Comparison of ENCODE assay signal across 9 mouse cellular contexts in genomic region chr17:29360761-29361221, GRCm38 (mm10). TPM values are rescaled to one million over a fixed set of nuclear protein-coding genes. Genes with fewer than 3 reads are reported as not detected.
DNase-seq lines count a peak whose midpoint lies in the region; ATAC-seq lines count a peak whose summit lies in the region.
"Had no signal": no experiment of that assay in that cellular context is flagged by ENCODE, and none has a peak within 500 bp of the region (broad histone marks: within the 10 kb centered on the region; RNA-seq: fewer than 3 reads in every experiment).

TSS of gene Fgd2 (plus strand) at chr17:29360914.

- peak; percentile 33 for DNase-seq in embryo, embryonic 10 days (ENCODE audit: low spot score)
- DNase-seq in embryo, embryonic 9.5 days (ENCODE audit: extremely low spot score): no peak
- peak; percentile 60 for DNase-seq in thymus, postnatal 4 days
- DNase-seq in thymus, postnatal 25 days: no peak
- no peak for DNase-seq in liver, embryonic 13.5 days
- DNase-seq in splenic B cell, adult 2 months (ENCODE audit: low read depth, low spot score): peak; percentile 75
- DNase-seq in Muller cell, postnatal 12 days (ENCODE audit: inconsistent ontology term): no peak
- DNase-seq in gastrocnemius, postnatal 14 days: no peak

- peak within 1 kb of the TSS; percentile 29; the same call in 1 of the 2 replicates for H3K9ac ChIP-seq in liver, embryonic 13.5 days
- H3K9ac ChIP-seq: hindbrain, embryonic 15.5 days had no signal

- H3K9me3 ChIP-seq in liver, embryonic 13.5 days (replicated peaks): no peaks in the 10 kb centered on the region
- H3K9me3 ChIP-seq: hindbrain, embryonic 15.5 days had no signal

- H3K4me3 ChIP-seq in liver, embryonic 13.5 days (replicated peaks): peak within 1 kb of the TSS; percentile 32
- H3K4me3 ChIP-seq: hindbrain, embryonic 15.5 days had no signal

- intact Hi-C loops in gastrocnemius, postnatal 14 days (cut with DNase I; ENCODE audit: low total_unique reads): no loop called here

- H3K27me3 ChIP-seq in liver, embryonic 13.5 days: no peaks in the 10 kb centered on the region
- H3K27me3 ChIP-seq in splenic B cell, adult 2 months (ENCODE audit: control insufficient read depth, insufficient read depth, low read length, poor library complexity, severe bottlenecking): no peaks in the 10 kb centered on the region
- H3K27me3 ChIP-seq: hindbrain, embryonic 15.5 days had no signal

- 0 out of 2 replicates have a peak within 1 kb of the TSS, but pooled peaks have one; percentile 43 for H3K27ac ChIP-seq in liver, embryonic 13.5 days
- H3K27ac ChIP-seq: hindbrain, embryonic 15.5 days had no signal

- no peak for ATAC-seq in liver, embryonic 13.5 days (ENCODE audit: low read depth)

- peaks cover 11% of the 10 kb centered on the region for H3K4me1 ChIP-seq in liver, embryonic 13.5 days (replicated peaks)

- 7% methylated on average over 5 of the region's 5 CpGs for WGBS in liver, embryonic 13.5 days (ENCODE audit: insufficient replicate concordance)

- no peaks in the 10 kb centered on the region for H3K36me3 ChIP-seq in liver, embryonic 13.5 days
- peaks cover 2% of the 10 kb centered on the region; the same call in 1 of the 2 replicates for H3K36me3 ChIP-seq in splenic B cell, adult 2 months (ENCODE audit: control insufficient read depth, insufficient read depth, low read length, poor library complexity, severe bottlenecking)
- H3K36me3 ChIP-seq: hindbrain, embryonic 15.5 days had no signal

- peak within 1 kb of the TSS; percentile 11 for H3K4me2 ChIP-seq in liver, embryonic 13.5 days
- H3K4me2 ChIP-seq: hindbrain, embryonic 15.5 days had no signal

RNA-seq across cellular contexts. Expression of gene Fgd2, which starts in this region (rescaled TPM):
- polyA plus RNA-seq in liver, embryonic 13.5 days (2015; fragmentation: Nextera tagmentation; extraction: Ambion mirVana): 4.5 and 5.0 TPM in 2 replicates
- total RNA-seq in gastrocnemius, postnatal 14 days (2021): 1 to 10 TPM; 1.6 to 1.8 TPM

Comparison
In these comparisons a context has a peak if more than half of its experiments do, and no peak if none do; other contexts are left out.
1. DNase-seq: peak in embryo, embryonic 10 days (single experiment), thymus, postnatal 4 days (single experiment) and splenic B cell, adult 2 months (single experiment); none in embryo, embryonic 9.5 days (single experiment), thymus, postnatal 25 days (single experiment), liver, embryonic 13.5 days (single experiment), Muller cell, postnatal 12 days (single experiment) and gastrocnemius, postnatal 14 days (single experiment).